Mouse (Mus musculus) lung, embryonic 15.5 days (tissue): Measurements from ENCODE around the gene Adgrf1. TPM values are rescaled to one million over a fixed set of nuclear protein-coding genes. Genes with fewer than 3 reads are reported as not detected.
"Not testable (repeated sequence)": the region's sequence is repeated elsewhere in the genome, so short reads cannot be mapped to it uniquely, and the experiment has no call there.

ENCODE experiments used
- ATAC-seq: fragments of 200-750 bp; cut with Nextera tagmentation; 2 replicates; pipeline ENCODE4 v1.8.0; 2017; ENCODE audit warnings: moderate number of reproducible peaks, borderline replicate concordance; ENCODE audit not compliant: low FRiP score, low TSS enrichment; ENCODE audit errors: extremely low read depth
- H3K27ac ChIP-seq: fragments of 300-500 bp; sonication (generic); 2 replicates; pipeline ENCODE4 v1.5.1; 2015; ENCODE audit warnings: moderate library complexity, mild to moderate bottlenecking, inconsistent platforms
- H3K27me3 ChIP-seq: fragments of 300-500 bp; sonication (generic); 2 replicates; pipeline ENCODE4 v1.6.1; 2015; ENCODE audit warnings: inconsistent platforms
- H3K36me3 ChIP-seq: fragments of 300-500 bp; sonication (generic); 2 replicates; pipeline ENCODE4 v1.6.1; 2015; ENCODE audit warnings: inconsistent platforms
- H3K4me1 ChIP-seq: fragments of 300-500 bp; sonication (generic); 2 replicates; pipeline ENCODE4 v1.6.1; 2015; ENCODE audit warnings: inconsistent platforms
- H3K4me2 ChIP-seq: fragments of 300-500 bp; sonication (generic); 2 replicates; pipeline ENCODE4 v1.6.1; 2015; ENCODE audit warnings: inconsistent platforms, mild to moderate bottlenecking, moderate library complexity
- H3K4me3 ChIP-seq: fragments of 300-500 bp; sonication (generic); 2 replicates; pipeline ENCODE4 v1.5.1; 2015; ENCODE audit warnings: mild to moderate bottlenecking, inconsistent platforms
- H3K9ac ChIP-seq: fragments of 300-500 bp; sonication (generic); 2 replicates; pipeline ENCODE4 v1.6.1; 2015; ENCODE audit warnings: inconsistent platforms
- H3K9me3 ChIP-seq: fragments of 300-500 bp; sonication (generic); 2 replicates; pipeline ENCODE4 v1.6.1; 2016; ENCODE audit warnings: inconsistent platforms
- WGBS: fragments of 180-500 bp; shearing (Covaris S2); methylation state at CpG from one replicate; pipeline ENCODE4 v1.1.7; 2015; 5-methylcytosine and 5-hydroxymethylcytosine counted together
- polyA plus RNA-seq: library from polyadenylated mRNA; unstranded; fragments of >200 nt; fragmentation: Nextera tagmentation; extraction: Ambion mirVana; gene quantifications from 2 replicates; pipeline ENCODE4 v1.2.1, GENCODE M21; 2015

Adgrf1 gene
- polyA plus RNA-seq, 1 experiment from 2014 or later, result not detected

DNA sequence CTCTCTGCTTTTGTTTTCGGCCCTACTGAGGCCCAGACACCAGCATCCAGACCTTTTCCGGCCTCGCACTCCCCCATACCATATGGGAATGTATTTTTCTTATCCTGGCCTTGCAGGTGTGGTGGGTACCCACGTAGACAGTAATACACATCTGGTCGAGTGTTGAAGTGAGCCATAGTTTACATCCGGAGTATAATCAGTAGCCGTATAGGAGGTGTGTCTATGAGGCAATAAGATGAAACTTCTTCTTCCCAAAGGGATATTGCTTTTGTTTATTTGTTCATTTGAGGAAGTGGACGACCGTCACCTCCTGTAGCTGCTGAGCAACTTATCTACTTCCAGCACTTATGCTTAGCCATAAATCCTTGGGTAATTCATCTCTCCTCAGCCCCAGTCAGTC is 63.9 kb downstream of the Adgrf1 start:
- 36% methylated on average over 9 of the region's 9 CpGs for WGBS
- no peak for ATAC-seq

DNA sequence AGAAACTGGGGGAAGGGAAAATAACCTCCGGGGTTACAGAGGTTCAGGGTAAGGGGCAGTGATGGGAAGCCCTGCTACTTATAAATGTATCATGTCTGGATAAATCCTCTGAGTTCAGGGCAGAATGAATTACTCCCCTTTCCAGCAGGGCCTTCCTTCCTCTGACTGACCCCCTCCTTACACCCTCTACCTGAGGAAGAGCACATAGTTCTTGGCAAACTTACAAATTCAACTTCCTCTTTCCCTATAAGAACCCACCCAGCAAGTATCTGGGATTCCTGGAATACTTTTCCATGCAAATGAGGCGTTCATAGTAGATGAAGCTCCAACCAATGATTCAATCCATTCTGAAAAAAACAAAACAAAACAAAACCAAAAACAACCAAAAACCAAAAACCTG is 67.5 kb downstream of the Adgrf1 start:
- Histone ChIP-seq H3K9ac (no peak overlapping the region), H3K4me2 (no peak overlapping the region), H3K4me1 (peaks cover 12% of the 10 kb centered on the region), H3K27ac (no peak overlapping the region), H3K36me3 (no peaks in the 10 kb centered on the region), H3K9me3 (no peaks in the 10 kb centered on the region), H3K4me3 (no peak overlapping the region), H3K27me3 (no peaks in the 10 kb centered on the region)
- peak; percentile 64; the same call in 1 of the 2 replicates for ATAC-seq
- WGBS, result 63% methylated on average over 2 of the region's 2 CpGs

More for the DNA sequence above, 63.9 kb downstream of the Adgrf1 start:
- no peak overlapping the region for H3K4me3 ChIP-seq
- H3K9ac ChIP-seq, result no peak overlapping the region
- H3K4me1 ChIP-seq, result peaks cover 22% of the 10 kb centered on the region
- no peak overlapping the region for H3K4me2 ChIP-seq
- no peak overlapping the region for H3K27ac ChIP-seq
- H3K9me3 ChIP-seq, result no peaks in the 10 kb centered on the region
- no peaks in the 10 kb centered on the region for H3K27me3 ChIP-seq
- H3K36me3 ChIP-seq, result no peaks in the 10 kb centered on the region

- Histone ChIP-seq H3K9me3 (no peaks in the 10 kb centered on the region), H3K27ac (no peak overlapping the region), H3K4me1 (peaks cover 7% of the 10 kb centered on the region; the same call in 1 of the 2 replicates), H3K36me3 (no peaks in the 10 kb centered on the region), H3K4me2 (no peak overlapping the region), H3K4me3 (no peak overlapping the region), H3K27me3 (no peaks in the 10 kb centered on the region), H3K9ac (no peak overlapping the region)
- no peak for ATAC-seq
- WGBS, result 76% methylated on average over 3 of the region's 3 CpGs
These were observed 68.2 kb downstream of the Adgrf1 start for GRCm38 (mm10) chr17:43338279-43338678.

GRCm38 (mm10) chr17:43346499-43346898 is 76.4 kb downstream of the Adgrf1 start:
- H3K9ac ChIP-seq, H3K4me3 ChIP-seq, H3K9me3 ChIP-seq, H3K4me1 ChIP-seq, H3K4me2 ChIP-seq, H3K36me3 ChIP-seq, H3K27ac ChIP-seq, ATAC-seq, H3K27me3 ChIP-seq: not testable (repeated sequence)
- WGBS, result 92% methylated on average over 2 of the region's 2 CpGs

GRCm38 (mm10) chr17:43357902-43358539 is 87.9 kb downstream of the Adgrf1 start:
- no peaks in the 10 kb centered on the region for H3K36me3 ChIP-seq
- peaks cover 25% of the 10 kb centered on the region for H3K4me1 ChIP-seq
- no peak overlapping the region for H3K4me3 ChIP-seq
- no peaks in the 10 kb centered on the region for H3K9me3 ChIP-seq
- H3K4me2 ChIP-seq, result peak overlapping the region; percentile 28
- WGBS, result 14% methylated on average over 9 of the region's 9 CpGs
- ATAC-seq, result no peak
- 0 out of 2 replicates have a peak overlapping the region, but pooled peaks have one; percentile 31 for H3K27ac ChIP-seq
- no peak overlapping the region for H3K9ac ChIP-seq
- H3K27me3 ChIP-seq, result no peaks in the 10 kb centered on the region

- H3K9ac ChIP-seq, result peak within 1 kb of the TSS; percentile 6; the same call in 1 of the 2 replicates
- peak within 1 kb of the TSS; percentile 50 for H3K4me2 ChIP-seq
- peaks cover 32% of the 10 kb centered on the region for H3K4me1 ChIP-seq
- peak within 1 kb of the TSS; percentile 38 for H3K4me3 ChIP-seq
- H3K36me3 ChIP-seq, result no peaks in the 10 kb centered on the region
- peak; percentile 52; the same call in 1 of the 2 replicates for ATAC-seq
- 16% methylated on average over 16 of the region's 16 CpGs for WGBS
- H3K9me3 ChIP-seq, result no peaks in the 10 kb centered on the region
- H3K27ac ChIP-seq, result peak within 1 kb of the TSS; percentile 79
- no peaks in the 10 kb centered on the region for H3K27me3 ChIP-seq
These were observed 89.9 kb downstream of the Adgrf1 start, which contains the start of gene Adgrf5 for GRCm38 (mm10) chr17:43359826-43360619. Gene Adgrf5 (plus strand): TSS chr17:43360451.

DNA sequence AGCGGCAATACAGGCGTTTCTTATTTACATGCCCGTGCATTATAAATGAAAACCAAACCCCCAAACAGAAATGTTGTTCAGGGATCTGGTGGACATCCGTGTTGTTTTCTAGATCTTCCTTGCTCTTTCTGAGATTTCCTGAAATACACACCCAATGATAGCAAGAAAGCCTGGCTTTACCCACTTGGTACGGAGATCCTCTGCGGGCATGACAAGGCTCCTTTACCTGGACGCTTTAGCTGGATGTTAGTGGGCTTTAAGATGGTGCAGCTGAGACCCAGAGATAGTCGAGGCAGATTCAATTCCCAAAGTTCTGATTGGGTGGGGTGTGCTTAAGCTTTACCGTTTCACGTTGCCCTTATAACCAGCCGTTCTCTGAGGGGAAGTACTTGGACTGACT is 90.9 kb downstream of the Adgrf1 start:
- H3K4me2 ChIP-seq, result peak overlapping the region; percentile 50
- H3K4me3 ChIP-seq, result peak overlapping the region; percentile 38
- H3K27me3 ChIP-seq, result no peaks in the 10 kb centered on the region
- ATAC-seq, result no peak
- peaks cover 35% of the 10 kb centered on the region for H3K4me1 ChIP-seq
- H3K9ac ChIP-seq, result 0 out of 2 replicates have a peak overlapping the region, but pooled peaks have one; percentile 2
- 63% methylated on average over 11 of the region's 11 CpGs for WGBS
- H3K9me3 ChIP-seq, result no peaks in the 10 kb centered on the region
- H3K36me3 ChIP-seq, result no peaks in the 10 kb centered on the region
- peak overlapping the region; percentile 79; the same call in 1 of the 2 replicates for H3K27ac ChIP-seq

DNA sequence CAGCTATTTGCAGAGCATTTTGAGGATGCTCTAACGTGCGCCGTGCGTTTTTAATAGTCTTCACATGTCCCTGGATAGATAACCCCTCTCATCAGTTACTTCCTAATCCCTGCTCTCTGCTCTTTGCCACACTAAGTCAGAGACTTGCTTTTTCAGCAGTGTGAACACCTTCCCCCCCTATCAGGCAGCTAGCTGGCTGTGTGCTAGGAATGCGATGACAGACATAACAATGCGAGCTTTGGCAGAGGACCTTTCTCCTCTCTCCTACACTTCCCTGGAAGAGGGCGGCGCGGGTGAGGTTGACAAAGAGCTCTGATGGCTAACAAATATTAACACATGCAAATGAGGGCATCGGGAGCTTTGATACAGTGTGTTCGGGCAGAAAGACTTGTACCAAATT is 92.2 kb downstream of the Adgrf1 start:
- H3K27me3 ChIP-seq, result no peaks in the 10 kb centered on the region

GRCm38 (mm10) chr17:43362881-43363280 is 92.8 kb downstream of the Adgrf1 start:
- Histone ChIP-seq H3K9ac (no peak overlapping the region), H3K4me3 (peak overlapping the region; percentile 9; the same call in 1 of the 2 replicates), H3K27me3 (no peaks in the 10 kb centered on the region), H3K27ac (no peak overlapping the region), H3K4me2 (peak overlapping the region; percentile 50), H3K36me3 (no peaks in the 10 kb centered on the region), H3K4me1 (peaks cover 37% of the 10 kb centered on the region), H3K9me3 (no peaks in the 10 kb centered on the region)
- WGBS, result 56% methylated on average over 6 of the region's 6 CpGs
- ATAC-seq, result no peak

More for the DNA sequence above, 92.2 kb downstream of the Adgrf1 start:
- Histone ChIP-seq H3K4me3 (peak overlapping the region; percentile 9; the same call in 1 of the 2 replicates), H3K9me3 (no peaks in the 10 kb centered on the region), H3K4me2 (peak overlapping the region; percentile 50), H3K36me3 (no peaks in the 10 kb centered on the region), H3K27ac (no peak overlapping the region), H3K9ac (no peak overlapping the region), H3K4me1 (peaks cover 35% of the 10 kb centered on the region)
- ATAC-seq, result no peak
- 27% methylated on average over 11 of the region's 11 CpGs for WGBS

DNA sequence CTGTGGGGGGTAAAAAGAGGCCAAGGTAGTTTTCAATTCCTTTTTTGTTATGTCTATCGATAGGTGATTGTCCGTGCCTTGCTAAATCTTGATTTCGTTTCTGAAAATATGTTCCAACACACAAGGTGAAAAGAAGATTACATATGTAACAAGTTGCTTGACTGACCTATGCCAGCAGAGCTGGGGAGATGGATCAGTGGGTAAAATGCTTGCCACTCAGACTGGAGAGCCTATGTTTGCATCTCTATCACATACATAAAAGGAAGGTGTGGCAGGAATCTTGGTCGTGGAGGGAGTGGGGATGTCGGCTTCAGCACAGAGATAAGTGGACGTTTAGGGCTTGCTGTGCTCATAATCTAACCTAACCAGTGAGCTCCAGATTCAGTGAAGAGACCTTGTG is 93.8 kb downstream of the Adgrf1 start:
- WGBS, result 48% methylated on average over 6 of the region's 6 CpGs
- ATAC-seq, result no peak
- H3K9ac ChIP-seq, result no peak overlapping the region
- no peaks in the 10 kb centered on the region for H3K36me3 ChIP-seq
- no peaks in the 10 kb centered on the region for H3K9me3 ChIP-seq
- H3K27me3 ChIP-seq, result no peaks in the 10 kb centered on the region
- no peak overlapping the region for H3K27ac ChIP-seq
- H3K4me2 ChIP-seq, result no peak overlapping the region
- H3K4me1 ChIP-seq, result peaks cover 35% of the 10 kb centered on the region; the same call in 1 of the 2 replicates
- no peak overlapping the region for H3K4me3 ChIP-seq

- H3K9me3 ChIP-seq, result no peaks in the 10 kb centered on the region
- 0 out of 2 replicates have a peak overlapping the region, but pooled peaks have one; percentile 4 for H3K27ac ChIP-seq
- no peak overlapping the region for H3K4me3 ChIP-seq
- H3K4me2 ChIP-seq, result no peak overlapping the region
- 54% methylated on average over 6 of the region's 6 CpGs for WGBS
- H3K27me3 ChIP-seq, result no peaks in the 10 kb centered on the region
- no peak for ATAC-seq
- H3K36me3 ChIP-seq, result no peaks in the 10 kb centered on the region
- H3K4me1 ChIP-seq, result peaks cover 28% of the 10 kb centered on the region; the same call in 1 of the 2 replicates
- no peak overlapping the region for H3K9ac ChIP-seq
These were observed 95.2 kb downstream of the Adgrf1 start for GRCm38 (mm10) chr17:43365297-43365696.

DNA sequence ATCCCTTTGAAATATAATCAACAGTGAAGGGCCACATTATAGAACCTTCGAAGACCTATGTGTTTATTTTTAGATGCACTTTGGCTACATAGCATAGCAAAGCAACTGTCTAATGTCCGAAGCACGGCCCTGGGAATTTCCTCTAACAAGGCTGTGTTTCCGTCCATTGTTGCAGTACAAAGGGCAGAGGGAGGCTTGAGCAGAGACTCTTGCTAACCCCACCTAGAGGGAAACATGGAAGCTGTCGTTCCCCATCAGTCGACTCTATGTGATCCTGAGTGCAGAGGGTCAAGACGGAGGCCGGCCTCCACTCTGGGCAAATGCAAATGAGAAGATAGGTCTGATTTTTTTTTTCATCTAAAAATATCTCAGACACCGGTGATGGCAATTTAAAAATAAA is 96.4 kb downstream of the Adgrf1 start:
- Histone ChIP-seq H3K4me2 (no peak overlapping the region), H3K4me3 (no peak overlapping the region), H3K9me3 (no peaks in the 10 kb centered on the region), H3K9ac (no peak overlapping the region), H3K36me3 (no peaks in the 10 kb centered on the region), H3K4me1 (peaks cover 28% of the 10 kb centered on the region; the same call in 1 of the 2 replicates), H3K27me3 (no peaks in the 10 kb centered on the region), H3K27ac (peak overlapping the region; percentile 32; the same call in 1 of the 2 replicates)
- ATAC-seq, result no peak
- WGBS, result 54% methylated on average over 9 of the region's 9 CpGs
